Mouse (Mus musculus) liver, embryonic 11.5 days (tissue): ENCODE results near the gene Vps16. TPM values are rescaled to one million over a fixed set of nuclear protein-coding genes. Genes with fewer than 3 reads are reported as not detected.

ENCODE experiments used
- ATAC-seq: fragments of 200-750 bp; cut with Nextera tagmentation; replicated peaks from 2 replicates; pipeline ENCODE4 v1.8.0; 2017; ENCODE audit warnings: moderate number of reproducible peaks, mild to moderate bottlenecking, moderate TSS enrichment, moderate library complexity; ENCODE audit not compliant: low FRiP score
- DNase-seq: peaks from one replicate; pipeline ENCODE4 v3.0.0-alpha.2; 2017; ENCODE audit warnings: low spot score
- H3K27ac ChIP-seq: fragments of 300-500 bp; sonication (generic); 2 replicates; pipeline ENCODE4 v1.5.1; 2014; ENCODE audit warnings: mild to moderate bottlenecking, low read depth, low read length, control low read depth
- H3K27me3 ChIP-seq: fragments of 300-500 bp; sonication (generic); replicated peaks from 2 replicates; pipeline ENCODE4 v1.6.1; 2014; ENCODE audit warnings: low read length, mixed read lengths; ENCODE audit not compliant: control insufficient read depth, insufficient read depth
- H3K36me3 ChIP-seq: fragments of 300-500 bp; sonication (generic); 2 replicates; pipeline ENCODE4 v1.6.1; 2014; ENCODE audit warnings: mild to moderate bottlenecking, low read length, moderate library complexity, mixed read lengths; ENCODE audit not compliant: control insufficient read depth, insufficient read depth
- H3K4me1 ChIP-seq: fragments of 300-500 bp; sonication (generic); replicated peaks from 2 replicates; pipeline ENCODE4 v1.6.1; 2014; ENCODE audit warnings: low read length, mixed read lengths; ENCODE audit not compliant: control insufficient read depth, insufficient read depth
- H3K4me2 ChIP-seq: fragments of 300-500 bp; sonication (generic); 2 replicates; pipeline ENCODE4 v1.6.1; 2014; ENCODE audit warnings: mild to moderate bottlenecking, control low read depth, moderate library complexity
- H3K4me3 ChIP-seq: fragments of 300-500 bp; sonication (generic); 2 replicates; pipeline ENCODE4 v1.5.1; 2014; ENCODE audit warnings: low read depth, low read length, control low read depth
- H3K9ac ChIP-seq: fragments of 300-500 bp; sonication (generic); 2 replicates; pipeline ENCODE4 v1.6.1; 2014; ENCODE audit warnings: low read depth, low read length, control low read depth
- H3K9me3 ChIP-seq: fragments of 300-500 bp; sonication (generic); 2 replicates; pipeline ENCODE4 v1.6.1; 2016; ENCODE audit warnings: low read length, inconsistent platforms, mixed read lengths; ENCODE audit not compliant: control insufficient read depth
- WGBS: fragments of 180-500 bp; shearing (Covaris S2); extraction: QIAGEN DNeasy Blood & Tissue Kit; methylation state at CpG from one replicate; pipeline ENCODE4 v1.1.7; 2014; 5-methylcytosine and 5-hydroxymethylcytosine counted together
- polyA plus RNA-seq: library from polyadenylated mRNA; unstranded; fragments of >200 nt; fragmentation: Nextera tagmentation; extraction: Ambion mirVana; gene quantifications from 2 replicates; pipeline ENCODE4 v1.2.1, GENCODE M21; 2014

Gene Vps16
- polyA plus RNA-seq, 1 experiment from 2014 or later: 69.6 TPM

DNA sequence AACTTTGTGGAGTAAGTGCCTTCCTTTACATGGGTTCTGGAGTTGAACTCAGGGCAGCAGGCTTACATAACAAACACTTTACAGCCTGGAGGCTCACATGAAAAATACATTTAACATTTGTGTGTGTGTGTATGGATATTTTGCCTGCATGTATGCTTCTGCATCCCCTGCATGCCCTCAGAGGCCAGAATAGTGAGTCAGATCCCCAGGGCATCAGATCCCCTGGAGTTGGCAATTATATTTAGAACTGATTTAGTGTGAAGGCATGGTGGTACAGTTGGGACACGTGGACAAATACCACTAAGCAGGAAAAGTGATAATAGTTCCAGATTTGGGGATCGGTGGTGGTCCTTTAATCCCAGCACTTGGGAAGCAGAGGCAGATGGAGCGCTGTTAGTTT, 35.4 kb downstream of the Vps16 start:
- Histone ChIP-seq H3K27ac (no peak overlapping the region), H3K4me2 (no peak overlapping the region), H3K36me3 (peaks cover 3% of the 10 kb centered on the region; the same call in 1 of the 2 replicates), H3K4me3 (no peak overlapping the region), H3K4me1 (peaks cover 3% of the 10 kb centered on the region; the same call in 1 of the 2 replicates), H3K9me3 (no peaks in the 10 kb centered on the region; the same call in 1 of the 2 replicates), H3K9ac (no peak overlapping the region), H3K27me3 (no peaks in the 10 kb centered on the region)
- WGBS: 82% methylated on average over 3 of the region's 3 CpGs
- ATAC-seq (no peak), DNase-seq (no peak)

DNA sequence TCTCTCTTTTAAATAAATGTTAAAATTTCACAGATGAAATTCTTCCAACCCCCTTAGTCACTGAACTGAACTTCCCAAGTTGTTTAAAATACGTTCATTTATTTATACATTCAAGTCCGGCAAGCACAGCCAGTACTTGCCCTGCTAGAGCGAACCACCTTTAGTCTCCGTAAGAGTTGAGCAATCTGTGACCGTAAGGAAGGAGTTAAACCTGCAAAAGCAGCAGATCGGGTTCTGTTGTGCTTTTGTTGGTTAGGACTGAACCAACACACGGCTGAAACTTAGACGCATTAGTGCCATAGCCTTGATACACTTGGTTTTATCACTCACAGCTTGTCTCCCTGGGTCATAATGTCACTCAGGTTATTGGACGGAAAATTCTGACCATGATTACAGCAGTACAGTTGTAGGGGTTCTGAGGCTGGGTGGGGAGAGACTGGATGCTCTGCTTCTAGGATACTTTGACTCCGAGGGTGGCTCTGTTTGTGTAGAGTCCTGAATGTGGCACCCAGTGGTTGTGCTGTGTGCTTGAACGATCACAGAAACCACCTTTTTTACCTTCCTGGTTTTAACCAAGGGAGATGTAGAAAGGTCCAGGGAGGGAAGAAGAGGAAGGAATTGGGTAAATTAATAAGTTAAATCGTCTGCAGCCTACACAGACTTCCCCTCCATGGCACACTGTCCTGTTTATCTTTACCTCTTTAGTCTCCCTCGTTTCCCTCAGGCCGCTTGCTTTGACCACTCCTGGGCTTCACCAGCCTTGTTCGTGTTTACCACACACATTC, 37.3 kb downstream of the Vps16 start:
- ATAC-seq: no peak
- no peaks in the 10 kb centered on the region for H3K27me3 ChIP-seq
- no peak overlapping the region for H3K27ac ChIP-seq
- no peak overlapping the region for H3K9ac ChIP-seq
- H3K36me3 ChIP-seq: peaks cover 3% of the 10 kb centered on the region; the same call in 1 of the 2 replicates
- peaks cover 6% of the 10 kb centered on the region for H3K4me1 ChIP-seq
- 70% methylated on average over 15 of the region's 15 CpGs for WGBS
- H3K9me3 ChIP-seq: no peaks in the 10 kb centered on the region; the same call in 1 of the 2 replicates
- H3K4me3 ChIP-seq: no peak overlapping the region
- no peak overlapping the region for H3K4me2 ChIP-seq
- no peak for DNase-seq

DNA sequence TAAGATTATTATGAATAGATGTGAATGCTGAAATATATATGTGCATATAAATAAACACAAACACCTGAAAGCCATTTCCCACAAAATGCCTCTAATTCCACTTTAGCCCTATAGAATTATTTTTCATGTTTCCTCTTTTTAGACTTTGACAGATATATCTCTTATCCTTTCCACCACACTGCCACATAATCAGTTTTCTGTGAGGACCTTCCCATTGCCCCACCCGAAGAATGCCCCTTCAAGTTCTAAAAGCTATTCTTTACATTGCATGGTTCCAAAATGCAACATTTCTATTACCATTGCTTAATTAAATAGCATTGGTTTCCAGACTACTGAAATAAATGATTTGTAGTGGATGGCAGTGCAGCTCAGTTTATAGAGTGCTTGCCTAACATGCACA, 42.3 kb downstream of the Vps16 start:
- DNase-seq (no peak), ATAC-seq (no peak)
- Histone ChIP-seq H3K27ac (no peak overlapping the region), H3K36me3 (peaks cover 3% of the 10 kb centered on the region; the same call in 1 of the 2 replicates), H3K27me3 (no peaks in the 10 kb centered on the region), H3K4me1 (peaks cover 17% of the 10 kb centered on the region), H3K9ac (no peak overlapping the region), H3K4me3 (no peak overlapping the region), H3K9me3 (no peaks in the 10 kb centered on the region; the same call in 1 of the 2 replicates), H3K4me2 (peak overlapping the region; percentile 25; the same call in 1 of the 2 replicates)
- 48% methylated on average over 1 of the region's 1 CpGs for WGBS

DNA sequence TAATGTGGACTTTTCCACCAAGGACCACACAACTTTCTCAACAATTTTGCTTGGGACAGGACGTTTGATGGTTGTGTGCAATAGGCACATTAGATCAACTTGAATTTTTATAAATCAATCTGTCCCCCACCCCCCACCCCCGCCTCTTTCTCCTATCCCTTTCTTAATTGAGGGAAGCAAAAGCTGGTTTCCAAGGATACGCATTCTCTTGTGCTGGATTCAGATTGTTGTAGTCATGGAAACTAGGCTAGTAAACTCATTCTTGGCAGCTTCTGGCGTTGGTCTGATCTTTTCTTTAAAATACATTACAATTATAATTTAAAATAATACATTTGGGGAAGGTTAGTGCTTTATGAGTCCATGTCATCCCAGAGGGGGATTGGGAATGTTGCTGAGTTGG, 45.2 kb downstream of the Vps16 start:
- 74% methylated on average over 4 of the region's 4 CpGs for WGBS
- no peak for DNase-seq
- Histone ChIP-seq H3K27me3 (no peaks in the 10 kb centered on the region), H3K4me3 (no peak overlapping the region), H3K4me2 (no peak overlapping the region), H3K27ac (no peak overlapping the region), H3K9ac (no peak overlapping the region), H3K4me1 (peaks cover 22% of the 10 kb centered on the region), H3K9me3 (no peaks in the 10 kb centered on the region), H3K36me3 (no peaks in the 10 kb centered on the region)
- ATAC-seq: no peak

DNA sequence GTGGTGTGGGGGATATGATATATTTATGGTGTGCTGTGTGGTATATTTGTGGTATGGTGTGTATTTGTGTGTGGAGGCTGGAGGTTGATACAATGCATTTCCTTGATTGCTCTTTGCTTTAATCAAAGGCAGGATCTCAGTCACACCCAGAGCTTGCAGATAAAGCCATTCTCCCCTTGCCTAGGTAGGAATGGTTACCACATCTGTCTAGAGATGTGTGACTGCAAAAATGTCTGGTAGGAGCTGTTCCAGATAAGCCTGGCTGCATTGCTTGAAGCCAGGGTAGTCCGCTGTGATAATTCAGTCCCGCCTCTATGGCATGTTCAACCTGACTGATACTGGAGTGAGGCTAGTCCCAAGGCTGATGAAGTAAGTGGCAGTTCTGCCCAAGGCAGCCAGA, 45.8 kb downstream of the Vps16 start:
- DNase-seq (no peak), ATAC-seq (peak; percentile 98)
- Histone ChIP-seq H3K36me3 (no peaks in the 10 kb centered on the region), H3K27ac (no peak overlapping the region), H3K4me3 (no peak overlapping the region), H3K9me3 (no peaks in the 10 kb centered on the region), H3K27me3 (no peaks in the 10 kb centered on the region), H3K4me2 (no peak overlapping the region), H3K9ac (no peak overlapping the region), H3K4me1 (peaks cover 22% of the 10 kb centered on the region)
- 31% methylated on average over 2 of the region's 2 CpGs for WGBS

DNA sequence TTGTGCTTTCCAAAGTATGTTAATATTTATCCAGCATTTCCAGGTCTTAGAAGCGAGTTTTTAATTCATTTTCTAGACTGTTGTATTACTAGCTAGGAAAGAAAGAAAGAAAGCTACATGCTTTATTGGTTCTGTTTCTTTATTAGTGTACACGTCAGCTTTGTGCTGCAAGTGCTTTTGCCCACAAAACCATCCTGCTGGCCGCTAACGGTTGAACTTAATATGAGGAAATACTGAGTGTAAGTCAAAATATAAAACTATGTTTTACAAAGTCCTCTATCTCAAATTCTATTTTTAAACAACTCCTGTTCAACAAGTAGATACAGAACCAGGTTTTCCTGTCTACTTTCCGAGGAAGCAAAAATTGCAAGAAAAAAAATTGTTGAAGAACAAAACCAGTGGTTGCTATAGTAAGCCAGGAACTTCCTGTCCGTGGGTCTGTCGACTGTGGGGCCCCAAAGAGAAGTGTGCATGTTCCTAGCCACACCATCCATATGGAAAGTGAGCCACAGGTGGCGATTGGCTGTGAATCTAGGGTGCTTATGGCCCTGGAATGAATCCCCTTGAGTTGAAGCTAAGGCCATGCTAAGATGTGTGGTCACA, 48.9 kb downstream of the Vps16 start:
- WGBS: 44% methylated on average over 8 of the region's 8 CpGs

DNA sequence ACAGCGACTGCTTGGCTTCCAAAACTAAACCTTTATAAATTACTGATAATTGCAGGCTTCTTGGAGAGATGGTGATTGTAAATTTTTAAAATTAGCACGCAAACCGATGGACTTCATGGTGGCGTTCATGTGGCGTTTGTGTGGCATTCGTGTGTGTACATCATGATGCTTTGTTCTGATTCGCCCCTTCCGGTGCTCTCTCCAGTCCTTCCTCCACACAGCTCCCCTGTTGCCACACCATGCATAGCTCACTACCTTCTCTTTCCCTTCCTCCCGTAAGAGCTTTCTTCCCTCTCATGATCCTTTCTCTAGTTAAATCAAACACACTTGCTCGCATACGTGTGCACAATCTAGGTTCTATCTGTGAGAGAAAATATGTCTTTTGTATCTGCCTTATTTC, 51.6 kb downstream of the Vps16 start:
- peaks cover 5% of the 10 kb centered on the region; the same call in 1 of the 2 replicates for H3K36me3 ChIP-seq
- no peaks in the 10 kb centered on the region for H3K9me3 ChIP-seq
- DNase-seq: no peak
- H3K27ac ChIP-seq: no peak overlapping the region
- H3K9ac ChIP-seq: no peak overlapping the region
- H3K27me3 ChIP-seq: no peaks in the 10 kb centered on the region
- H3K4me2 ChIP-seq: no peak overlapping the region
- no peak overlapping the region for H3K4me3 ChIP-seq
- H3K4me1 ChIP-seq: peaks cover 5% of the 10 kb centered on the region; the same call in 1 of the 2 replicates
- WGBS: 90% methylated on average over 11 of the region's 11 CpGs
- no peak for ATAC-seq

More for the DNA sequence above, 48.9 kb downstream of the Vps16 start:
- H3K9me3 ChIP-seq: no peaks in the 10 kb centered on the region
- no peaks in the 10 kb centered on the region for H3K27me3 ChIP-seq
- ATAC-seq (no peak), DNase-seq (no peak)
- H3K4me2 ChIP-seq: 0 out of 2 replicates have a peak overlapping the region, but pooled peaks have one; percentile 23
- H3K4me3 ChIP-seq: no peak overlapping the region
- peaks cover 3% of the 10 kb centered on the region; the same call in 1 of the 2 replicates for H3K36me3 ChIP-seq
- no peak overlapping the region for H3K9ac ChIP-seq
- H3K4me1 ChIP-seq: peaks cover 10% of the 10 kb centered on the region
- no peak overlapping the region for H3K27ac ChIP-seq

DNA sequence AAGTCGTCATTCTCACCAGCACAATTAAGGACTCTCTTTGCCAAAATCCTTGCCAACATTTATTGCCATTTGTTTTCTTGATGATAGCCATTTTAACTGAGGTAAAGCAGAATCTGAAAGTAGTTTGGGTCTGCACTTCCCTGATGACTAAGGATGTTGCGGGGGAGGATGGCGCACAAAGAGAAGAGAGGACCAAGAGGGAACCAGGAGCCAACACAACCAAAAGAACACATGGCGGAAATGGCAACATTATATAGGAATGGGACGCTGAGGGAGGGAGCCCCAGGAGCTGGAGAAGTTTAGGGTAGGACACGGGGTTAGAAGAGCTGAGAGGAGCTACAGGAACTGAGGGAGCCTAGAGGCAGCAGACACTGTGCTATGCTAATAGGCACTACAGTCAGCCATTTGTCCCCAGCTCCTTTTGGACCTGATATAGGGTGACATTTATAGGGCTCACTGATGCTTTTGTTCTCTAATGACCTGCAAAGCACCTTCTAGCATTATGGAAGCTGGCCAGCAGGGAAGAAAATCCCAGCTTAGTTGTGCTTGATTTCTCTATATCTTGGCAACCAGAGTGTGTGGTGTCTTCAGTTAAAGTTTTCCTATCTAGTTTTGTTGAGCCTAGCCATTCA, 52.6 kb downstream of the Vps16 start:
- Histone ChIP-seq H3K4me2 (no peak overlapping the region), H3K27ac (no peak overlapping the region), H3K9me3 (no peaks in the 10 kb centered on the region), H3K9ac (no peak overlapping the region), H3K36me3 (peaks cover 5% of the 10 kb centered on the region; the same call in 1 of the 2 replicates), H3K4me1 (peaks cover 5% of the 10 kb centered on the region; the same call in 1 of the 2 replicates), H3K4me3 (no peak overlapping the region), H3K27me3 (no peaks in the 10 kb centered on the region)
- ATAC-seq: no peak
- DNase-seq: no peak
- WGBS: 75% methylated on average over 6 of the region's 6 CpGs
